Mouse (Mus musculus): ENCODE measurements around the gene St14. TPM values are rescaled to one million over a fixed set of nuclear protein-coding genes. Genes with fewer than 3 reads are reported as not detected.

The St14 gene
- polyA plus RNA-seq, 1 experiment from 2014 or later, result 2.9 TPM

- H3K4me1 ChIP-seq, result peaks cover 25% of the 10 kb centered on the region
- no peak overlapping the region for H3K27ac ChIP-seq (replicated peaks)
- no peak overlapping the region for H3K4me2 ChIP-seq
- WGBS, result 63% methylated on average over 8 of the region's 8 CpGs
- H3K9me3 ChIP-seq, result no peaks in the 10 kb centered on the region
- no peak overlapping the region for H3K4me3 ChIP-seq
- no peak overlapping the region for H3K9ac ChIP-seq
- H3K36me3 ChIP-seq, result peaks cover 97% of the 10 kb centered on the region
- ATAC-seq (ENCODE audit: extremely low read depth, insufficient number of reproducible peaks, low FRiP score, low TSS enrichment), result no peak
- H3K27me3 ChIP-seq (replicated peaks), result no peaks in the 10 kb centered on the region
Observed at GRCm38 (mm10) chr9:31156594-31156993, 24.9 kb upstream of the St14 start.

GRCm38 (mm10) chr9:31151050-31151449 lies 19.4 kb upstream of the St14 start:
- peaks cover 3% of the 10 kb centered on the region for H3K4me1 ChIP-seq
- no peaks in the 10 kb centered on the region for H3K9me3 ChIP-seq
- 66% methylated on average over 2 of the region's 2 CpGs for WGBS
- no peak overlapping the region for H3K27ac ChIP-seq (replicated peaks)
- H3K27me3 ChIP-seq (replicated peaks), result no peaks in the 10 kb centered on the region
- peaks cover 91% of the 10 kb centered on the region for H3K36me3 ChIP-seq
- no peak overlapping the region for H3K4me3 ChIP-seq
- ATAC-seq (ENCODE audit: extremely low read depth, insufficient number of reproducible peaks, low FRiP score, low TSS enrichment), result no peak
- H3K9ac ChIP-seq, result no peak overlapping the region
- H3K4me2 ChIP-seq, result no peak overlapping the region

- no peak for ATAC-seq (ENCODE audit: extremely low read depth, insufficient number of reproducible peaks, low FRiP score, low TSS enrichment)
- no peak overlapping the region for H3K4me2 ChIP-seq
- WGBS, result 77% methylated on average over 7 of the region's 7 CpGs
- H3K27ac ChIP-seq (replicated peaks), result no peak overlapping the region
- H3K27me3 ChIP-seq (replicated peaks), result no peaks in the 10 kb centered on the region
- H3K4me3 ChIP-seq, result no peak overlapping the region
- no peak overlapping the region for H3K9ac ChIP-seq
- no peaks in the 10 kb centered on the region for H3K9me3 ChIP-seq
- H3K4me1 ChIP-seq, result peaks cover 23% of the 10 kb centered on the region
- H3K36me3 ChIP-seq, result peaks cover 65% of the 10 kb centered on the region
Observed at GRCm38 (mm10) chr9:31148135-31148534, 16.5 kb upstream of the St14 start.

- no peak for ATAC-seq (ENCODE audit: extremely low read depth, insufficient number of reproducible peaks, low FRiP score, low TSS enrichment)
- 52% methylated on average over 7 of the region's 7 CpGs for WGBS
- Histone ChIP-seq H3K9ac (no peak overlapping the region), H3K4me1 (peaks cover 23% of the 10 kb centered on the region), H3K4me2 (no peak overlapping the region), H3K4me3 (no peak overlapping the region), H3K27me3 (replicated peaks) (no peaks in the 10 kb centered on the region), H3K27ac (replicated peaks) (peak overlapping the region; percentile 30), H3K36me3 (peaks cover 41% of the 10 kb centered on the region), H3K9me3 (no peaks in the 10 kb centered on the region)
Observed at GRCm38 (mm10) chr9:31145272-31145925, 13.7 kb upstream of the St14 start.

- no peak for ATAC-seq (ENCODE audit: extremely low read depth, insufficient number of reproducible peaks, low FRiP score, low TSS enrichment)
- Histone ChIP-seq H3K4me1 (peaks cover 23% of the 10 kb centered on the region), H3K4me2 (no peak overlapping the region), H3K27ac (replicated peaks) (no peak overlapping the region), H3K27me3 (replicated peaks) (no peaks in the 10 kb centered on the region), H3K9ac (no peak overlapping the region), H3K36me3 (peaks cover 17% of the 10 kb centered on the region), H3K9me3 (no peaks in the 10 kb centered on the region), H3K4me3 (no peak overlapping the region)
- 56% methylated on average over 1 of the region's 1 CpGs for WGBS
Observed at GRCm38 (mm10) chr9:31142924-31143323, 11.3 kb upstream of the St14 start.

GRCm38 (mm10) chr9:31133131-31133530 lies 1.5 kb upstream of the St14 start:
- Histone ChIP-seq H3K27me3 (replicated peaks) (peaks cover 81% of the 10 kb centered on the region), H3K9ac (no peak overlapping the region), H3K4me1 (peaks cover 20% of the 10 kb centered on the region), H3K9me3 (no peaks in the 10 kb centered on the region), H3K4me3 (no peak overlapping the region), H3K27ac (replicated peaks) (no peak overlapping the region), H3K36me3 (no peaks in the 10 kb centered on the region), H3K4me2 (no peak overlapping the region)
- ATAC-seq (ENCODE audit: extremely low read depth, insufficient number of reproducible peaks, low FRiP score, low TSS enrichment), result no peak
- WGBS, result 65% methylated on average over 5 of the region's 5 CpGs

- Histone ChIP-seq H3K9me3 (no peaks in the 10 kb centered on the region), H3K27me3 (replicated peaks) (peaks cover 90% of the 10 kb centered on the region), H3K4me2 (peak overlapping the region; percentile 95), H3K4me3 (peak overlapping the region; percentile 60), H3K36me3 (no peaks in the 10 kb centered on the region), H3K4me1 (peaks cover 20% of the 10 kb centered on the region), H3K9ac (peak overlapping the region; percentile 76), H3K27ac (replicated peaks) (no peak overlapping the region)
- ATAC-seq (ENCODE audit: extremely low read depth, insufficient number of reproducible peaks, low FRiP score, low TSS enrichment), result no peak
- WGBS, result 9% methylated on average over 26 of the region's 26 CpGs
Observed at GRCm38 (mm10) chr9:31130357-31131204, 1.1 kb downstream of the St14 start.

- Histone ChIP-seq H3K36me3 (no peaks in the 10 kb centered on the region), H3K9me3 (no peaks in the 10 kb centered on the region), H3K4me3 (peak overlapping the region; percentile 60), H3K4me1 (peaks cover 20% of the 10 kb centered on the region), H3K4me2 (peak overlapping the region; percentile 95), H3K27ac (replicated peaks) (no peak overlapping the region), H3K27me3 (replicated peaks) (peaks cover 83% of the 10 kb centered on the region), H3K9ac (no peak overlapping the region; the same call in 1 of the 2 replicates)
- 59% methylated on average over 8 of the region's 8 CpGs for WGBS
- ATAC-seq (ENCODE audit: extremely low read depth, insufficient number of reproducible peaks, low FRiP score, low TSS enrichment), result no peak
Observed at GRCm38 (mm10) chr9:31129956-31130355, 1.7 kb downstream of the St14 start.

- no peak overlapping the region for H3K4me2 ChIP-seq
- H3K27me3 ChIP-seq (replicated peaks), result peaks cover 64% of the 10 kb centered on the region
- H3K27ac ChIP-seq (replicated peaks), result no peak overlapping the region
- WGBS, result 60% methylated on average over 12 of the region's 12 CpGs
- H3K4me1 ChIP-seq, result peaks cover 20% of the 10 kb centered on the region
- no peak for ATAC-seq (ENCODE audit: extremely low read depth, insufficient number of reproducible peaks, low FRiP score, low TSS enrichment)
- no peak overlapping the region for H3K4me3 ChIP-seq
- H3K9me3 ChIP-seq, result no peaks in the 10 kb centered on the region
- no peaks in the 10 kb centered on the region for H3K36me3 ChIP-seq
- H3K9ac ChIP-seq, result no peak overlapping the region
Observed at GRCm38 (mm10) chr9:31127876-31128465, 3.7 kb downstream of the St14 start.

- Histone ChIP-seq H3K27me3 (replicated peaks) (peaks cover 45% of the 10 kb centered on the region), H3K4me2 (no peak overlapping the region), H3K4me1 (peaks cover 13% of the 10 kb centered on the region), H3K9me3 (no peaks in the 10 kb centered on the region), H3K4me3 (no peak overlapping the region), H3K36me3 (no peaks in the 10 kb centered on the region), H3K9ac (no peak overlapping the region), H3K27ac (replicated peaks) (no peak overlapping the region)
- WGBS, result 79% methylated on average over 7 of the region's 7 CpGs
- no peak for ATAC-seq (ENCODE audit: extremely low read depth, insufficient number of reproducible peaks, low FRiP score, low TSS enrichment)
Observed at GRCm38 (mm10) chr9:31126079-31126478, 5.6 kb downstream of the St14 start.

GRCm38 (mm10) chr9:31122464-31123030 lies 9.1 kb downstream of the St14 start:
- Histone ChIP-seq H3K9ac (no peak overlapping the region), H3K4me2 (no peak overlapping the region), H3K9me3 (no peaks in the 10 kb centered on the region), H3K27ac (replicated peaks) (no peak overlapping the region), H3K36me3 (no peaks in the 10 kb centered on the region), H3K4me1 (peaks cover 33% of the 10 kb centered on the region), H3K27me3 (replicated peaks) (peaks cover 9% of the 10 kb centered on the region), H3K4me3 (no peak overlapping the region)
- ATAC-seq (ENCODE audit: extremely low read depth, insufficient number of reproducible peaks, low FRiP score, low TSS enrichment), result no peak
- WGBS, result 71% methylated on average over 13 of the region's 13 CpGs
